Mouse (Mus musculus): ENCODE measurements at regions not wholly inside any gene's neighbourhood (a gene's known extent, or its start where the extent isn't known, plus 50 kb on each side); places are given as distances from the start of the nearest gene placed in this dataset.

DNA sequence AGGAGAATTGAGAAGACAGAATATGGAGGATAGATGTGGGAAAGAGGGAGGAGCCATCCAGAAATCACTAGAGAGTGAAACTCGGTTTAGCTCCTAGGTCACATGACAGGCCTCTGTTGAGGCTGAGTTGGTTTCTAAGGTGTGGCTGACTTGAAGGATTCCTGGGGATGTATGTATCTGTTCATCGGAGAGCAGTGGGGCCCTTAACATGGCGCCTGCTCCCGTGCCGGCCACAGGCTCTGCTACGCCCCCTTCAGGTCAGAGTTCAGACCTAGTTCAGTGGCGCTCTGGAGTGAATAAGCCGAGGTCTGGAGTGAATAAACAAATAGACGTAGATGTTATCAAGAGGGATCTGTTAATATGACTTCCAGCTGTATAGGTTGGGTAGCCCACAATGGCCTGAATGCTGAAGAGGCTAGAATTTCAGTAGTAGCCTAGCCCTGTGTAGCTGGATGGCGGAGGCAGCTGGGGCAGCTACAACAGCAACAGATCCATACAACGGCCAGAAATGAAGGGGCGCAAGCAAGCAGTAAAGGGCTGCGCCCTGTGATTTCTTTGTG, 239.4 kb downstream of the Gm10260 start:
- DNase-seq (ENCODE audit: low spot score in 2 of 2), result no peak

DNA sequence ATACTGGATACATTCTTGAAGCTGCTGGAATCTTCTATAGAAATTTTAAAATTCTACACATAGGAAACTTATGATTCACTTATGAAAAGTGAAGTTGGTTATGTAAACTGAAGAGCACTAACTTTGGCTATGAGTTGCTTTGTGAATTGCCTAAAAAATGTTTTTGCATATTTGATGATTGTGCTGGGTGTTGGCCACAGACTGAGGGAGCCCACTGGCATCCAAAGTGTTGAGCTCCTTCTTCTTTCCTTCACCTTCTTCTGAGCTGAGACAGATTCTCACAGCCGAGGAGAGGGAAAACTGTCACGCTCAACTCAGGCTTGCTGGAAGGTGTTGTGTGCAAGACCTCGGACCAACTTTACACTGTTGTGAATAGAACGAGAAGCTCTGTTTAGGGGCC, 243.7 kb downstream of the Gm10260 start:
- no peak for DNase-seq (ENCODE audit: low spot score in 2 of 2)

DNA sequence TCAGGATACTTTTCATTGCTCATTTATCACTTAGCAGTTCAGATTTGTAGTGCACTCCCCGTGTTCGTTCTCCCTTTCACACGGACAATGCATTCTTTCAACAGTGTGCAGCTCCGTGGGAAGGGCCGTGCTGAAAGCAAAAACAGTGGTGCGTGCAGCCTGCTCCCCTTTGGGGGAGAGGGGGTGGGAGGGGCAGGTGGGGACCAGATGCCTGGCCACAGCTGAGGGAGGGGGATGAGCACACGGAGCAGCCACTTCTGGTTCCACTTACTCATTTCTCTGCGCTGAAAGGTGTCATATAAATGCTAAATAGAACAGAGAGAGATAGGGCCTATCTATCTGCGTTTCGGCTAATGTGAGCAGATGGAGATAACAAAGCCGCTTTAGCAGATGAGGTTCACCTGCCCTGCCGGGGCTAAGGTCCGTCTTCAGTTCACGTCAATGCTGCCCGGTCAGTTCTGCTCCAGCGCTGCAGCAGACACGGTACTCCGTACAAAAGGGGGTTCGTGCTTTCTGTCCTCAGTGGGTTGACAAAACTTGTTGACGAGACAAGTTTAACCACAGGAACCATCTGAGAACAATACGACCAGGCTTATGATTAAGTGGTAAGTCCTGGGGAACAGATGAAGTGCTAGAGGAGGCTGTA, 245.9 kb downstream of the Gm10260 start:
- DNase-seq (ENCODE audit: low spot score in 2 of 2), result no peak

DNA sequence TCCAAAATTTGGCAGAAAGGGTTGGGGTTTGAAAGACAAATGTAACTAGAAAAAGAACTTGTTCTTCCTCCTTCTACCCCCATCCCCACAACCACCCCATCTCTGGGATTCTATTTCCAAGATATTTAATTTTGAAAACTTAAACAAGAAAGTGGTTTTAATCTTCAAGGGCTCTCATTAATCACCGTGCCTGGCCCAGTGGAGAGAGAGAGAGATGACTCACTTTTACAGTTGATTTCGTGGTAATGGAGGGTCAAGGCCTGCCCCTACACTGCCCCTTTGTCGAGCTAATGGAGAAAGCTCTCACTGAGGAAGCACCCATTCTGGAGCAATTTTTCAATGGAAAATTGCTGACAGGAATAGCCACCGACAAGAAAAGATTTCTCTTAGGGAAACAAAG, 247.9 kb downstream of the Gm10260 start:
- no peak for DNase-seq (ENCODE audit: low spot score in 2 of 2)

DNA sequence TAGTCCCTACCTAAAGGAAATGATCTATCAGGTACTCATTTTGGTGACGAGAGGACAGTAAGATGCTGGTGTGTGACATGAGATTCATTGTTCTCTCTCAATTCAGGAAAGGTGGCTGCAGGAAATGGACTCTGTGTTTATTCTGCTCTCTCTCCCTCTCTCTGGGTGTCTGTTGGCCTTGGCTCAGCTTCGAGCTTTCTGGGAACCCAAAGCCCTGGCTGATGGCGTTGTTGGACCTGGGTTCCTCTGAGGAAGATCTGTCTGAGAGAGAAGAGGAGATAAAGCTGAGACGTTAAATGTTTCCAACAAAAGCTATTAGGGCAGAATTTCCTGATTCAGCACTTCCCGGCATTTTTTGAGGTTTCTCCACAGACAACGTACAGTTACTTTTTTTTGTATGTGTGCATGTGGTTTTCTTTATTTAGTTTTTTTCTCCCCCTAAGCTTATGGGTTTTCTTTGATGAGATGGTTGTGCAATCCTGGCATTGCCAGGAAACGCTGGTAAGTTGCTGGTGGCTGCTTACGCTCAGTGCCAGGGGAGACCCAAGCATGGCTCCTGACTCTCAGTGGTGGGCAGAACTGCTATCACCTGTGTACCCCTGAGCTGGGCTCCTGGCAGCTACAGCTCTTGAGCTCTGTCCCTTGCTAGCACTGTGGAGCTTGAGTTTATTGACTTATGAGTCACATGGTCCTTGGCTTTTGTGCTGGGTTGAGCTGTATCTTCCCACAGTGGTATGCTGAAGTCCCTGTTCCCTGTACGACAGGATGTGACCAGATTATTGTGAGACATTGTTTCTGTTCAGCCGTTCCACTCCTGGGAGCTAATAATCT, 249.8 kb downstream of the Gm10260 start:
- no peak for DNase-seq (ENCODE audit: low spot score in 2 of 2)

DNA sequence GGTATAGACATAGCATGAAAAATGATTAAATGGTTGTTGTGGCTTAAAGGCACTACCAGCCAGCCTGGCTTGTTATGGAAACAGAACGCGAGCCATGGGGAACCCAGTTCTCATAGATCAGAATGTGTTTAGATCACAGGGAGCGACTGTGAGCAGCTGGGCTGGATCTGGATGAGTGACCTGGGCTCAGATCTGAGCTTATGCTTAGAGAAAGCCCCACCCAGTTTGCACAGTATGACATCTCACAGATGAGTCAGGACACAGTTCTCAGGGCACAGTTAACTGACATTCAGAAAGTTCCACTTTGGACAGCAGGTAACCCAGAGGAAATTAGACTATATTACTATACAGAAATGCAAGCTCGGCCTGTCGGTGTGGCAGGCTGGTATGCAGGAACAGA, 255.5 kb downstream of the Gm10260 start:
- DNase-seq (ENCODE audit: low spot score in 2 of 2), result no peak

DNA sequence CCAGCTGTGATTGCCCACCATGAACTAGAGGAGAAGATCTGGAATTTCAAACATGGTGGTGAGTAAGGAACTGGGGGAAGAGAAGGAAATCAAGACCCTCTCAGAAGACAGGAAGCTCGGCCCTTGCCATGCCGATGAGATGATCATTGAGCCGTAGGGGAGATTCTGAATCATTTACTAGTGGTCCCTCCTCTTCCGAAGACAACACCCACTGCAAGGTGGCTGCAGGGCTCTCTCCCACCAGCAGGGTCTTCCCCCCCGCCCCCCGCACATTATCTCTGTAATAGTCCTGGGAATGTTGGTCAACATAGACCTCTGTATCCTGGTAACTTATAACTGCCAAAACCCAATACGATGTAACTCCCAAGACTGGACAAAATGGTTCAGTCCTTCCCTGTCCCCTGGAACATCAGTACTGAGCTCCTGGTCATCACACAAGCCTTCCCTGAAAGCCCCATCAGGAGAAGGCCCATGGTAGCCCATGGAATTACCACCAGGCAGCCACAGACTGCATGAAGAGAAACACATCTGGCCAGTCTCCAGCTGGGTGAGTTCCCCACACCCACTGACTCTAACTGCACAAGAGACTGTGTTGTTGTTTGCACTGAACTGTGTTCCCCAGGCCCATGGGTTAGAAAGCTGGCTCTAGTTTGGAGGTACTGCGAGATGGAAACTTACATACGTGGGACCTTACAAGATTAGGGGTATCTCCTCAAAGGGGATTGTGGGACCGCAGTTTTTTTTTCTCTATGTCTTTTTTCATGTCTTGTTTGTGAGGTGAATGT, 256.3 kb downstream of the Gm10260 start:
- no peak for DNase-seq (ENCODE audit: low spot score in 2 of 2)

DNA sequence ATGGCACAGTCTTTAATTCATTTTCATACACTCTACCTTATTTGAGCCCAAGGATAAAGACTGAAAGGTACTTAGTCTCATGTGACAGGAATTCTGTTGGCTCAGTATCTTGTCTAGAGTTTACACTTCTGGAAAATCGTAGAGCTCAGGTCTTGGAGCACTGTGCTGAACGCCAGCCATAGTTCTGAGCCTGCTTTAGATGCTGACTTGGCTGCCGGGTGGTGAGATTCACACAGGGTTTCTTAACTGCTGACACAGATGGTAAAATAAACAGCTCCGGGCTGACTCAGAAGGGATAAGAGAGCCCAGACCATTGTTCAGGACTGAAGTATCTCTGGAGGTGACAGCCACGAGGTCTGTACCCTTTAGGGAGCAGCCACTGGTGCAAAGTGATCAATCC, 257.0 kb downstream of the Gm10260 start:
- DNase-seq (ENCODE audit: low spot score in 2 of 2), result no peak

DNA sequence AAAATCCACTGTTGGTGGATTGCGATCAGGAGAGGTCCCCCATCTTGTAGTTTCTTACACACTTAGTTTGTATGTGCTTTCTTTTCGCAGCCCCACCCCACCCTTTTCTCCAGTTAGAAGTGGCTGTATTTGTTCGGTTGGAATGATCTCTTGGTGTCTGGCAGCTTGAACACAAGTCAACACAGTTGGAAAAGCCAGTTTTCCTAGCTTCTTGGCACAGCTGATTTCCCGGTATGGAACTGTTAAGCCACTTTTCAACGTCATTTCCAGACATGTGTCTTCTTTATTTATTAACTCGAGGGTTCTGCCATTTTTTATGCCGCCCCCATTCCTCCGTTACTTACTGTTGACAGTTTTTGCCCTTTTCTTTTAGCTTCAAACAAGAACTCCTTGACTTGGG, 259.2 kb downstream of the Enc1 start:
- no peak for DNase-seq (ENCODE audit: low spot score in 2 of 2)

DNA sequence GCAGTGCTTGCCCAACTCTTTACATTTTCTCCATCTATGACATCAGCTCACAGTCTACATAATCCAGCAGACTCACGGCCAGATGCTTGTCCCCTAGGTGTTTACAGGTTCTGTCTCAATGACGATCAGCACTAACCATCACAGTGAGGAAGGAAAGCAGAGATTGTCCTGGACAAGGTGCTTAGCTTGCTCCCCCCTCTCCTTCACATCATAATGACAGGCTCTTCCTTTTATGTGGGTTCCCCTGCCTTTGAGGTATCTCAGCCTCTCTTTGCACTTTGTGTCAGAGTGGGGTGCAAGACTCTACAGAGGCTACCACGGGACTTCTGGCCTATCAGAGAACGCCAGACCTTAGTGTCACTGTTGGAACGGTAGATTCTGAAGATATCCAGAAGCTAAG, 258.1 kb downstream of the Enc1 start:
- no peak for DNase-seq (ENCODE audit: low spot score in 2 of 2)

DNA sequence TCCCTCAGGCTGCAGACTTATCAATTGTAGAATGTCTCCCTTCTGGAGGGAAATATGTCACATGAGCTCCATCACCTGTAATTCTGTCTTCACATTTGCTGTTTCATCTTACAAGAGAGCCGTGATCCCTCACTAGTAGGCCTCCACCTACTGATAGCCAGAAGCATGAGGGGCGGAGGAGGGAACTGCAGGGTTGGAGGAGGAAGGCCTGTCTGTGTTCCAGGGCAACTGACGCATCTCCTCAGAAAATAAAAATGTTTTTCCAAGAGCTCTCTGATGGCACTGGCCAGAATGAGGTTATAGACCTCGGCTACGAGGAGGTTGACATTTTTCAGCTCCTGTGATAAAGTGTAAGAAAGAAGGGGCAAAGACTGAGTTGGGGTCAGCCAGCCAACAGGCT, 257.0 kb downstream of the Enc1 start:
- no peak for DNase-seq (ENCODE audit: low spot score in 2 of 2)

DNA sequence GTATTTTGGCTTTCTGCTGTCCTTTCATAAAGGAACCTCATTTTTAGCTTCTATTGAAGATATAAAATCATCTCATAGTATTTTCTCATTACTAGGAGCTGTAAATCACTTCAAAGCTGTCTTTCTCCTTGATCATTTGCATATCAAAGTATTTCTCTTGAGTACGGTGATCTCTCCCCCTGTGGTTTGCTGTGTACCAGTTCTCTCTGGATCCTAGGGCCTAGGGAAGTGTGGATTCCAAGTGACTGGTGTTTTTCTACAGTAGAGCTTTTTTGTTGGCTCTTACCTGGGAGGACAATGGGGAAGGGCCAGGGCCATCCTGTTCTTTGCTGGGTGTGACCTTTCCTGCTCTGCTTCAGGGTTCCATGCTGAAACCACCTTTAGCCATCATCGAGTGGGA, 253.9 kb downstream of the Enc1 start:
- DNase-seq (ENCODE audit: low spot score in 2 of 2), result no peak

DNA sequence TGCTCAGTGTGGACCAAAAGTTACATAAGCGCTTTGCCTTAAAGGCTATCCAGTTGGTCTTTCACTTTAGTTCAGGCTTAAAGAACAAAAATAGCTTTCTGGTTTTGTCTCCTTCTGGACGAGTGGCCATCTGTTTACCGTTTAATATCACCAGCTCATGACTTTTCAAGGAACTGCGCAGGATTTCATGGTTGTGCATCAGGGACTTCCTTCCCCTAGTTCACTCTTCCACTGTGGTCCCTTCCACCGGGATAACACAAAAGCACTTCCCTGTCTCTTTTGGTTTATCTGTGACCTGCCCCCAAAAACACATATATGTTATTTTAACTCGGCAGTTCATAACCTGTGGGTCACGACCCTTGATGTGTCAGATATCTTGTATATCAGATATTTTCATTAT, 252.9 kb downstream of the Enc1 start:
- DNase-seq (ENCODE audit: low spot score in 2 of 2), result no peak

DNA sequence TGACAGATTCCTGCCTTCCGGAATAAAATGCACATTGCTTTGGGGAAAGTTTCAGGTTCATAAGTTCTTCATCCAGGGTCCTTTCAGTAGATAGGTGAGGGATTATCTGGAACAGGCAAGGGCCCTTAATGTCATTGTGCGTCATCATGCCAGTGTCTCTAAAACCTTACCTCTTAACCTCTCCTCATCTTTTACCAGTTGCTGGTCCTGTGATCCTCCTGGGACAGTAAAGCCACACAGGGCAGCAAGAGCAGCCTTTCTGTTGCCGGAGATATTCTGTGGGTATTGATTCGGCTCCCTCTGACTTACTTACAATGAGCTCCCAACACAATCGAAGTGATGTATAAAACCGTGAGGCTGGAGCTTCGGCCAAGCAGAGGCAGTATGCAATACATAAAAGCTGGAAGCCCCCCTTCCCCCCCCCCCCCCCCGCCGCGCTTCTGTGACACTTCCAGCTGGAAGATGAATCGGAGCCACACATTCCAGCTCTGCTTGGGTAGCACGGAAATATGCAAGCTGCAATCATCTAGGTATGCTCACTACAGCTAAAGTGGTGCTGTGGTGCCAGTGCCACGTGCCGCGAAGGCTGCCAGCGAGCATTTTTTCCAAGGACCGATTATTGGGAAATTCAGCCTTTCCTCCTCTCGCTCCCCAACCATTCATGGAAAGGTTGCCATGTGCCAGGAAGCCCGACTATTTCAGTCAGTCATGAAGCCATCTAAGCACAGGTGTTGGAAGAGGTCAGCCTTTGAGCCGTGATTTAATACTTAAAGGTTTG, 252.2 kb downstream of the Enc1 start:
- DNase-seq (ENCODE audit: low spot score in 2 of 2), result no peak

DNA sequence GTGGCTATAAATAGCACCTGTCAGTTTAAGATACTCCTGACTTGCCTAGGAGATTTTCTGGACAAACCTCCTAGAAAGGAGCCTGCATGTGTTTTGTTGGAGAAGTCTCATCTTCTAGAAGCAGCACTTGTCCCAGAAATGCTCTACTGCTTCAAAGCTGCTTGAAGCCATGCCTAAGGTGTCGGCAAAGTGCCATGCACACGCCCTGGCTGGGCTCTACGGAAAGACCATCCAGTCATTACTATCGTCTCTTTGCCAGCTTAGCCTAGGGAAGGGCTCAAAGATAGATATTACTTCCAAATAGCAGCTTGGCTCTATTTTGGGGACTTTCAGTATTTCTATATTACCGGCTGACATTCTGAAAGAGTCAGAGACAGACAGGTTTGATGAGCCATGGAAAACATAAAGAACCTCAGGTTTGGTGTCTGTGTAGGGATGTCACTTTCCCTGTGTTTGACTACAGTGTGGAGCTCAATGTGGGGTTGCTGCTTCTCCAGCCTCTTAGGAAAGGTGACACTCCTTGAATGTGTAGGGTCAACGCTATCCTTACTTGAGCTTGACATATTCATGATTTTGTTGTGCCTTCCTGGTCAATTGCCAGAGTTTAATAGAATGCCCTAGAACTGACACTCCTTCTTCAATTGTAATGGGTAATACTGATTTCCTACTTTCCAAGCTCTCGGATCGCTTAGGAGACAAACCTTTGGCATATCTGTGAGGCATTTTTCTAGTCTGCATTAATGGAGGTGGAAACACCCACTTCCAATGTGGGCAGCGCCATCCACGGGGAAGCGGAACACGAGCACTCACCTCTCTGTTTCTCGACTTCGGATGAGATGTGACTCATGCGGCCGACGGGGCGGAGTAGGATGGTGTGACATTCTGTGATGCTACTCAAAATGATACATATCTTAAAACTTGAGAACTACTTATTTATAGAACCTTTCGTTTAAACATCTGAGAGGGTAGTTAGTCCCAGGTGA, 251.3 kb downstream of the Enc1 start:
- DNase-seq (ENCODE audit: low spot score in 2 of 2), result no peak

DNA sequence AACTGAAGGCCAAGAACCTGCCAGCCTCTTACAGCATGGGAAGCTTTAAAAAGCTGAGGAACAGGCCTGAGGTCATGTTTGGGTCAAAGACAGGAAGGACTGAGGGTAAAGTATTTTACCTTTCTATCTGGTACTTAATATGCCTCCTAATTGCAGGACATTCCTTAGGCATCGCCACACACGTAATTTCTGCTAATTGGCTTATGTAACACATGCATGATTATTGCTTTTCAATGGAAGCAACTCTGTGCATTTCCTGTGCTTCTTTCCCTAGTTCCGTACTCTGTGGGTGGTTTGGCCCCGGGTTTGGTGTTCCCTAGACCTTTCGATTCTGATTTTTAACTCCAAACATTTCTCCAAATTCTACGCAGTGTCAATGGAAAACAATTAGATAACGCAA, 249.2 kb downstream of the Enc1 start:
- no peak for DNase-seq (ENCODE audit: low spot score in 2 of 2)

DNA sequence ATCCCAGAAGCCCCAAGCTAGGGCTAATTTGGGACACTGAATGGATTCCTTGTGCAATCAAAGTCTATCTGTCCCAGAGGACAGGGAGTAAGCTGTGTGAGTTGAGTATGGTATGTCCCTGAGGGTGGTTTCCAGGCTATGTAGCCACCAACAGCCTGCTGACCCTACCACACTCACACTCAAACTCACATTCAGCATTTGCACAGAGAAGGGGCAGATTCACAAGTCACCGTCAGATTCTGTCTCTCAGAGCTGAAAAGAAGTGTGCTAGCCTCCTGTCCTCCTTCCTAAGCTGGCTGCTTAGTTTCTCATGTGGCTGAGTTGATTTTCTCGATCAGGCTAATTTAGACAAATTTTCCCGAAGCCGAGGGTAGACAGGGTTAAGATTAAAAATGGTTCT, 248.8 kb downstream of the Enc1 start:
- DNase-seq (ENCODE audit: low spot score in 2 of 2), result no peak

DNA sequence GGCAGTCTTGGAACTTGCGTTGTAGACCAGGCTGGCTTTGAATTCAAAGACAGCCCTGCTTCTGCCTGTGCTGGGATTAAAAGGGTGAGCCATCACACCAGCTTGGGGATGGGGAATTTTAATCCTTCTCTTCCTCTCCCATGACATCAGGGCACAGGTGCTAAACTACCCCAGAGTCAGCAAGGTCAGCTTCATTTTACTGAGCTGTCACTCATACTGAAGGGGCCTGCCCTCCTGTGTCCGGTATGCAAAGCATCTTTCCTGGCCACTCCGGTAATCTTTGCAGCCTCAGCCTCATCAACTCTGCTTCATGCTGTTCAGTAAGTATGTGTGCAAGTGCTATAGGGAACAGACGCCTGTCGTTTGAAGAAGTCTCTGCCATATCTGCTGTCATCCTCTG, 248.1 kb downstream of the Enc1 start:
- no peak for DNase-seq (ENCODE audit: low spot score in 2 of 2)

DNA sequence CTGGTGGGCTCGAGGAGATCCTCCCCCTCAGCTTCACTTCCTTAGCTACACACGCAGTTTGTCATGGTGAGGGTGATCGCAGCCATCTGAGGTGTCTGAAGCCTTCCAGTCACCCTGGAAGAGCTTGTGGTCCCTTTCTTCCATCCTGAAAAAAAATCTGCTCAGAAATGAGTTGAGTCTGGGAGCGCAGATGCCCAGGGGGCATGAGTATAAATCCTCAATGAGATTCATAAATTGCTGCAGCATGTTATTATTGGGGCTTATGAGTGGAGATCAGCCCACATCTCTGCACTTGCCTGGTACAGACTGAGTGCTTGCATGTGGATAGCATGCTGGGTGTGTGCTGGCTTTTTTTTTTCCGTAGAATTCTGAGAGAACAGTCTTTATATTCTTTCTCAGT, 247.6 kb downstream of the Enc1 start:
- DNase-seq (ENCODE audit: low spot score in 2 of 2), result no peak

DNA sequence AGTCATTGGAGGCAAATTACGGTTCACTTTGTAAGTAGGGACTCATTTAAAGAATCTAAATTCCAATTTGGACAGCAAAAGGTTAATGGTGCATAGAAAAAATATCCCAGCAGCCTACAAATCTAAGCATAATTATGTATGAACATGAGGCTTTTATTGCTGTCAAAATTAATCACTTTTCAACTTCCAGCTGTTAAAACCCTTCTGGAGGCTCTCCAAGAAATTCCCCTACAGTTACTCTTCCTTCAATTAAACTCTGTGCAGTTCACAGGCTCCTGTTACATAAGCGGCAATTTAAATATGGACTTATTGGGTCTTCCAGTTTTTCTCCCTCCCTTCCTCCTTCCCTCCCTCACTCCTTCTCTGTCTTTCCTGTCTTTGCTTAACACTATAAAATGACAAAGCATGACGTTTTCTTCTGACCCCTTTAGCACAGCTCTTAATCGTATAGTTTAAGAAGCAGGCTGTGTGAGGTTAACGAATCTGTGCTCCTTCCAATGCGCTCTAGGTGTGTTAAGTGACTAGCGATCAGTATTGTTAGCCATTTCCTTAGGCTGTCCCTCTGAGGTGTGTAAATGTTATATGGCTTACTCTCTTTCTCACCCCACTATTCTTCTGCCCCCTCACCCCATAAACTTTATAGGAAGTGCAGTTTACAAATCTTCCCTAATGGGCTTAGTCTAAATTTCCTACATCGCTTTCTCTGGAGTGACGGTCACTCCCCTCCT, 247.0 kb downstream of the Enc1 start:
- no peak for DNase-seq (ENCODE audit: low spot score in 2 of 2)

Measured in spleen, postnatal 10 days (tissue).